Mouse (Mus musculus) hindbrain, embryonic 14.5 days (tissue): ENCODE results near the gene Fam222a. TPM values are rescaled to one million over a fixed set of nuclear protein-coding genes. Genes with fewer than 3 reads are reported as not detected.
A peak's percentile ranks its signal among the peaks of the same experiment; 100 is the strongest.

Experiments
- ATAC-seq: fragments of 200-750 bp; cut with Nextera tagmentation; 2 replicates; pipeline ENCODE4 v1.8.0; 2017; ENCODE audit warnings: moderate number of reproducible peaks, mild to moderate bottlenecking, moderate TSS enrichment, moderate library complexity; ENCODE audit not compliant: low FRiP score
- DNase-seq: peaks from one replicate; pipeline ENCODE4 v3.0.0-alpha.2; 2015; ENCODE audit warnings: low spot score
- H3K27ac ChIP-seq: fragments of 300-500 bp; sonication (generic); 2 replicates; pipeline ENCODE4 v1.5.1; 2014; ENCODE audit warnings: mild to moderate bottlenecking, moderate library complexity
- H3K27me3 ChIP-seq: fragments of 300-500 bp; sonication (generic); 2 replicates; pipeline ENCODE4 v1.6.1; 2014; ENCODE audit warnings: mild to moderate bottlenecking, low read length, mixed read lengths; ENCODE audit not compliant: control insufficient read depth, insufficient read depth
- H3K36me3 ChIP-seq: fragments of 300-500 bp; sonication (generic); replicated peaks from 2 replicates; pipeline ENCODE4 v1.6.1; 2014; ENCODE audit not compliant: control insufficient read depth, insufficient read depth
- H3K4me1 ChIP-seq: fragments of 300-500 bp; sonication (generic); replicated peaks from 2 replicates; pipeline ENCODE4 v1.6.1; 2014; ENCODE audit warnings: antibody characterized with exemption, low read length, mixed read lengths; ENCODE audit not compliant: control insufficient read depth, insufficient read depth
- H3K4me2 ChIP-seq: fragments of 300-500 bp; sonication (generic); replicated peaks from 2 replicates; pipeline ENCODE4 v1.6.1; 2014; ENCODE audit warnings: mild to moderate bottlenecking, moderate library complexity
- H3K4me3 ChIP-seq: fragments of 300-500 bp; sonication (generic); replicated peaks from 2 replicates; pipeline ENCODE4 v1.5.1; 2014; ENCODE audit warnings: mild to moderate bottlenecking, low read length
- H3K9ac ChIP-seq: fragments of 300-500 bp; sonication (generic); 2 replicates; pipeline ENCODE4 v1.6.1; 2014
- H3K9me3 ChIP-seq: fragments of 300-500 bp; sonication (generic); 2 replicates; pipeline ENCODE4 v1.6.1; 2016; ENCODE audit warnings: low read length; ENCODE audit not compliant: control insufficient read depth
- WGBS: fragments of 180-500 bp; shearing (Covaris S2); extraction: QIAGEN DNeasy Blood & Tissue Kit; methylation state at CpG from one replicate; pipeline ENCODE4 v1.1.7; 2014; 5-methylcytosine and 5-hydroxymethylcytosine counted together
- polyA plus RNA-seq: library from polyadenylated mRNA; unstranded; fragments of >200 nt; fragmentation: Nextera tagmentation; extraction: Ambion mirVana; gene quantifications from 2 replicates; pipeline ENCODE4 v1.2.1, GENCODE M21; 2014

Gene Fam222a
- polyA plus RNA-seq, 1 experiment from 2014 or later, result 6.6 TPM

- Histone ChIP-seq H3K36me3 (no peaks in the 10 kb centered on the region), H3K4me1 (peaks cover 6% of the 10 kb centered on the region), H3K9me3 (0 out of 2 replicates have a peak, but pooled peaks cover 3% of the 10 kb centered on the region), H3K27ac (no peak overlapping the region), H3K27me3 (no peaks in the 10 kb centered on the region), H3K9ac (no peak overlapping the region), H3K4me2 (no peak overlapping the region), H3K4me3 (no peak overlapping the region)
- 90% methylated on average over 6 of the region's 6 CpGs for WGBS
- no peak for DNase-seq
- no peak for ATAC-seq
Measured at GRCm38 (mm10) chr5:114543656-114544055, 24.2 kb upstream of the Fam222a start.

DNA sequence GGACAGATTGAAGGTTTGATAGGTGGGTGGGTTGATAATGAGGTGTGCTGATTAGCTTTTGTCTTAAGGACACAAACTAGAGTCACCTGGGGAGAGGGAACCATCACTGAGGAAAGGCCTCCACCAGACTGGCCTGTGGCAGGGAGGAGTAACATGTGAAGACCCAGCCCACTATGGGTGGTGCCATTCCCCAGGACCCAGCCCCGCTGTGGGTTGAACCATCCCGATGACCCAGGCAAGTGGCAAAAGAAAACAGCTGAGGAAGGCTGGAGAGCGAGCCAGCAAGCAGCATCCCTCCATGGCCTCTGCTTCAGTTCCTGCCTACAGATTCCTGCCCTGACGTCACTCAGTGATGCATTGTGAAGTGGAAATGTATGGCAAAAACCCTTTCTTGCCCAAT, 23.6 kb upstream of the Fam222a start:
- Histone ChIP-seq H3K27ac (no peak overlapping the region), H3K4me3 (no peak overlapping the region), H3K4me1 (peaks cover under 1% of the 10 kb centered on the region; the same call in 1 of the 2 replicates), H3K36me3 (no peaks in the 10 kb centered on the region), H3K27me3 (no peaks in the 10 kb centered on the region), H3K4me2 (no peak overlapping the region), H3K9ac (no peak overlapping the region), H3K9me3 (0 out of 2 replicates have a peak, but pooled peaks cover 3% of the 10 kb centered on the region)
- ATAC-seq (no peak), DNase-seq (no peak)
- 88% methylated on average over 4 of the region's 4 CpGs for WGBS

DNA sequence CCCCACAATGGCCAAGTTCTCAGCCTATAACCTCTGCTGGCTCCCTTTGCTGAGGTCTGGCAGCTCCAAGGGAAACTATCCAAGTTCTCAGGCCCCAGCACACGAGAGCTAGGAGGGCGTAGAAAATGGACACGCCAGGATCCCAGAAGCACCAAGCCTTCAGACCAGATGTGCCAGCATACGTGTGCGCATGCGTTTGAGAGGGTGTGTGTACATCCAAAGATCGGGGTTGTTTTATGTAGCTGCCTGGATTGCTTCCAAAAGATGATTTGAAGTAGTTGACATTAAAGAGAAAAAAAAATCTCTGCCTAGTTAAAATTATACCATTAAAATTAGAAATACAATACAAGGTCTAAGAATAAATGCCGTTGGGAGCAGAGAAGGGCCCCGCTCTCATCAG, 22.7 kb upstream of the Fam222a start:
- Histone ChIP-seq H3K27me3 (no peaks in the 10 kb centered on the region), H3K36me3 (no peaks in the 10 kb centered on the region), H3K4me2 (no peak overlapping the region), H3K4me3 (no peak overlapping the region), H3K9me3 (0 out of 2 replicates have a peak, but pooled peaks cover 3% of the 10 kb centered on the region), H3K27ac (no peak overlapping the region), H3K9ac (no peak overlapping the region), H3K4me1 (no peaks in the 10 kb centered on the region)
- WGBS, result 81% methylated on average over 9 of the region's 9 CpGs
- ATAC-seq (no peak), DNase-seq (no peak)

DNA sequence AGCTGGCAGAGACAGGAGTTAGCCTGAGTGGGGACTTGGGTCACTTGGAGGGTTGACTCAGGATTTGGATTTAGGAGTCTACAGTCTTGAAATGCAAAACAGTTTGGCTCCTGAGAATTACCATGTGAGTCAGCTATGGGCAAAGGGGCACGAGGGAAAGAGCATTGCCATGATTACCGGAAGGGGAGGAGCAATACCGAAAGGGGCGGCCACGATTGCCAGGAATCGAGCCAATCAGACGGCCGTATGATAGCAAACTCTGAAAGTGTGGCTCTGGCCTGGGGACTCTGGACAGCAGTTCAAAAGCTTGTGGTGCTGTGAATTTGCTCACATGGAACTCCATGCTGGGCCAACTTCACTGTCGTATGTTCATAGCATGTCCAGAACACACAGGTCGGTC, 18.8 kb upstream of the Fam222a start:
- Histone ChIP-seq H3K4me1 (peaks cover 14% of the 10 kb centered on the region), H3K4me2 (no peak overlapping the region), H3K9ac (no peak overlapping the region), H3K9me3 (no peaks in the 10 kb centered on the region), H3K4me3 (no peak overlapping the region), H3K27me3 (no peaks in the 10 kb centered on the region), H3K36me3 (no peaks in the 10 kb centered on the region), H3K27ac (no peak overlapping the region)
- DNase-seq, result no peak
- ATAC-seq, result no peak
- 95% methylated on average over 10 of the region's 10 CpGs for WGBS

- DNase-seq (no peak), ATAC-seq (no peak)
- H3K9ac ChIP-seq, result no peak overlapping the region
- no peak overlapping the region for H3K27ac ChIP-seq
- H3K9me3 ChIP-seq, result no peaks in the 10 kb centered on the region
- H3K4me2 ChIP-seq, result no peak overlapping the region
- no peaks in the 10 kb centered on the region for H3K27me3 ChIP-seq
- H3K36me3 ChIP-seq, result no peaks in the 10 kb centered on the region
- WGBS, result 65% methylated on average over 3 of the region's 3 CpGs
- H3K4me1 ChIP-seq, result peaks cover 15% of the 10 kb centered on the region
- H3K4me3 ChIP-seq, result no peak overlapping the region
Measured at GRCm38 (mm10) chr5:114549770-114550169, 18.0 kb upstream of the Fam222a start.

GRCm38 (mm10) chr5:114550431-114550830, 17.4 kb upstream of the Fam222a start:
- peak overlapping the region; percentile 20; the same call in 1 of the 2 replicates for H3K27ac ChIP-seq
- ATAC-seq (no peak), DNase-seq (no peak)
- 39% methylated on average over 7 of the region's 7 CpGs for WGBS
- H3K4me3 ChIP-seq, result no peak overlapping the region
- H3K36me3 ChIP-seq, result no peaks in the 10 kb centered on the region
- H3K4me2 ChIP-seq, result no peak overlapping the region
- H3K27me3 ChIP-seq, result no peaks in the 10 kb centered on the region
- peaks cover 15% of the 10 kb centered on the region for H3K4me1 ChIP-seq
- H3K9ac ChIP-seq, result no peak overlapping the region
- H3K9me3 ChIP-seq, result peaks cover 3% of the 10 kb centered on the region

DNA sequence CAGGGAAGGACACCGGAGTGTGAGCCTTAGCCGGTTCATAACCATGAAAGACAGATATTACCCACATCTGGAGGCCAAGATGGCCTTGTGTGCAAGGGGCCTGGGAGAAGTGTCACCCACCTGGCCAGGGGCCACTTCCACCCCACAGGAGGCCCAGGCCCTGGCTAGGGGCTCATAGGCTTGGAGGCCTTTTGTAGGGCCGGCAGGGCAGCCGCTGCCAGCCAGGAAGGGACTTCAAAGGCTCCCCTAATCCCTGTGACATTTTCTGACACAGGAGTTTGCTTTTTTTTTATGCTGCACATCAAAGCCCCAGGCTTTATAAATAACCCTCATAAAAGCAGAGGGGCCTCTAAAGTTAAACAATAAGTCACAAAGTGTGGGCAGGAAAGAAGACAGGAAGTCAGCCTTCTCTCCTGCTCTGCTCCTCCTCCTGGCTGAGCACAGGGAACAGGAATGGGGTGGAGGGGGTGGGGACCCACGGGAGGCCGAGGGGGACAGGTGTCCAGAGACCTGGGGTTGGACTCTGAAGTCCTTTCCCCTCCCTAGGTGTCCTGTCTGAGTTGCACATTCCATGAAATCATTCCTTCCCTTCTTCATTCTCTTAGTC, 16.8 kb upstream of the Fam222a start:
- no peak for DNase-seq
- WGBS, result 26% methylated on average over 6 of the region's 6 CpGs

GRCm38 (mm10) chr5:114552507-114553208, 15.2 kb upstream of the Fam222a start:
- Histone ChIP-seq H3K4me2 (no peak overlapping the region), H3K36me3 (no peaks in the 10 kb centered on the region), H3K4me1 (peaks cover 15% of the 10 kb centered on the region), H3K27me3 (no peaks in the 10 kb centered on the region), H3K9ac (no peak overlapping the region), H3K4me3 (no peak overlapping the region), H3K9me3 (peaks cover 3% of the 10 kb centered on the region), H3K27ac (peak overlapping the region; percentile 36)
- ATAC-seq, result peak; percentile 53; the same call in 1 of the 2 replicates
- 62% methylated on average over 13 of the region's 13 CpGs for WGBS
- DNase-seq, result no peak

More for the DNA sequence above, 16.8 kb upstream of the Fam222a start:
- H3K4me3 ChIP-seq, result no peak overlapping the region
- peaks cover 15% of the 10 kb centered on the region for H3K4me1 ChIP-seq
- H3K9ac ChIP-seq, result no peak overlapping the region
- no peak for ATAC-seq
- H3K36me3 ChIP-seq, result no peaks in the 10 kb centered on the region
- peaks cover 3% of the 10 kb centered on the region for H3K9me3 ChIP-seq
- H3K27ac ChIP-seq, result peak overlapping the region; percentile 20; the same call in 1 of the 2 replicates
- no peaks in the 10 kb centered on the region for H3K27me3 ChIP-seq
- H3K4me2 ChIP-seq, result no peak overlapping the region

- 42% methylated on average over 8 of the region's 8 CpGs for WGBS
- Histone ChIP-seq H3K4me2 (no peak overlapping the region), H3K9me3 (peaks cover 3% of the 10 kb centered on the region), H3K27ac (peak overlapping the region; percentile 36; the same call in 1 of the 2 replicates), H3K27me3 (no peaks in the 10 kb centered on the region), H3K4me1 (peaks cover 15% of the 10 kb centered on the region), H3K4me3 (no peak overlapping the region), H3K36me3 (no peaks in the 10 kb centered on the region), H3K9ac (no peak overlapping the region)
- no peak for ATAC-seq
- DNase-seq, result no peak
Measured at GRCm38 (mm10) chr5:114553706-114554105, 14.1 kb upstream of the Fam222a start.
